Comparison of ENCODE assay signal across 27 mouse cellular contexts in genomic region chr11:28899420-28899819, GRCm38 (mm10). TPM values are rescaled to one million over a fixed set of nuclear protein-coding genes. Genes with fewer than 3 reads are reported as not detected.
DNase-seq lines count a peak whose midpoint lies in the region; ATAC-seq and TF ChIP-seq lines count a peak whose summit lies in the region.
"Had no signal": no experiment of that assay in that cellular context is flagged by ENCODE, and none has a peak within 500 bp of the region (broad histone marks: within the 10 kb centered on the region; RNA-seq: fewer than 3 reads in every experiment).

No protein-coding gene starts in this region.

- 50% methylated on average over 1 of the region's 1 CpGs for WGBS in forebrain, embryonic 13.5 days
- 79% methylated on average over 1 of the region's 1 CpGs for WGBS in forebrain, embryonic 11.5 days
- 27% methylated on average over 1 of the region's 1 CpGs for WGBS in forebrain, postnatal 0 days

- H3K4me3 ChIP-seq in forebrain, embryonic 13.5 days = no peak overlapping the region
- no peak overlapping the region for H3K4me3 ChIP-seq in forebrain, embryonic 11.5 days (ENCODE audit: low read depth, low read length)
- H3K4me3 ChIP-seq in forebrain, postnatal 0 days (ENCODE audit: low read depth, low read length) = no peak overlapping the region
- H3K4me3 ChIP-seq: heart, embryonic 13.5 days; neural tube, embryonic 13.5 days had no signal

- TF ChIP-seq CTCF in forebrain, postnatal 0 days (IDR thresholded peaks at IDR 0.05; ENCODE audit: low read depth) = no peak

- no peak overlapping the region for H3K27ac ChIP-seq in forebrain, embryonic 13.5 days
- H3K27ac ChIP-seq in forebrain, embryonic 11.5 days (ENCODE audit: low read depth, low read length) = no peak overlapping the region
- no peak overlapping the region for H3K27ac ChIP-seq in forebrain, postnatal 0 days (ENCODE audit: low read depth, low read length)
- H3K27ac ChIP-seq: heart, embryonic 13.5 days; hindbrain, embryonic 14.5 days; liver, embryonic 14.5 days; neural tube, embryonic 13.5 days had no signal

- no peaks in the 10 kb centered on the region for H3K4me1 ChIP-seq in forebrain, embryonic 13.5 days
- H3K4me1 ChIP-seq in forebrain, embryonic 11.5 days (replicated peaks; ENCODE audit: control insufficient read depth, insufficient read depth, low read length) = no peaks in the 10 kb centered on the region
- H3K4me1 ChIP-seq in forebrain, postnatal 0 days (ENCODE audit: insufficient read depth) = no peaks in the 10 kb centered on the region
- H3K4me1 ChIP-seq: heart, embryonic 13.5 days; neural tube, embryonic 13.5 days had no signal

- no peaks in the 10 kb centered on the region for H3K36me3 ChIP-seq in forebrain, embryonic 13.5 days (ENCODE audit: poor library complexity, severe bottlenecking)
- no peaks in the 10 kb centered on the region for H3K36me3 ChIP-seq in forebrain, embryonic 11.5 days (ENCODE audit: control insufficient read depth, insufficient read depth, low read length)
- no peaks in the 10 kb centered on the region for H3K36me3 ChIP-seq in forebrain, postnatal 0 days (ENCODE audit: insufficient read depth)
- H3K36me3 ChIP-seq: heart, embryonic 13.5 days; neural tube, embryonic 13.5 days had no signal

- peak; percentile 19; the same call in 1 of the 2 replicates for ATAC-seq in forebrain, embryonic 13.5 days
- ATAC-seq in forebrain, embryonic 11.5 days (replicated peaks; ENCODE audit: low FRiP score) = no peak
- peak; percentile 55 for ATAC-seq in forebrain, postnatal 0 days
- ATAC-seq: CD4-positive, CD25-positive, alpha-beta regulatory T cell, adult 4 months; inflammation-experienced regulatory T-cells, adult 6 months had no signal

- DNase-seq in forebrain, embryonic 11.5 days (ENCODE audit: low spot score) = no peak
- peak; percentile 6 to 16 for DNase-seq in left cerebral cortex, postnatal 10 days (ENCODE audit: extremely low spot score in 1 of 2, low spot score in 2 of 2)
- DNase-seq in left cerebral cortex, adult 11 months (ENCODE audit: low spot score) = no peak
- DNase-seq in right cerebral cortex, postnatal 10 days (ENCODE audit: low spot score in 2 of 2) = peak; percentile 22 to 37
- DNase-seq in right cerebral cortex, postnatal 25 days = no peak
- peak; percentile 73 for DNase-seq in forebrain, postnatal 0 days
- no peak for DNase-seq in gastrocnemius, postnatal 36 days
- DNase-seq: adrenal gland, postnatal 25 days; cerebellum, adult 8-10 months; cerebellum, postnatal 25 days; kidney, adult 11 months; left cerebral cortex, postnatal 4 days; liver; lung, adult 2 months; lung, postnatal 14 days; spleen, adult 18-20 months; thymus, postnatal 14 days had no signal

- H3K4me2 ChIP-seq in forebrain, embryonic 13.5 days = no peak overlapping the region
- H3K4me2 ChIP-seq in forebrain, embryonic 11.5 days (ENCODE audit: low read depth, low read length, severe bottlenecking) = no peak overlapping the region
- no peak overlapping the region for H3K4me2 ChIP-seq in forebrain, postnatal 0 days (ENCODE audit: low read depth)
- H3K4me2 ChIP-seq: heart, embryonic 13.5 days; hindbrain, embryonic 14.5 days; midbrain, embryonic 11.5 days; neural tube, embryonic 13.5 days had no signal

- no peaks in the 10 kb centered on the region for H3K27me3 ChIP-seq in forebrain, embryonic 13.5 days
- H3K27me3 ChIP-seq in forebrain, embryonic 11.5 days (ENCODE audit: control insufficient read depth, insufficient read depth, low read length) = no peaks in the 10 kb centered on the region
- no peaks in the 10 kb centered on the region for H3K27me3 ChIP-seq in forebrain, postnatal 0 days (ENCODE audit: insufficient read depth, low read length)
- H3K27me3 ChIP-seq: heart, embryonic 13.5 days; neural tube, embryonic 13.5 days had no signal

- no peak overlapping the region for H3K9ac ChIP-seq in forebrain, embryonic 13.5 days
- H3K9ac ChIP-seq in forebrain, embryonic 11.5 days (ENCODE audit: low read length) = no peak overlapping the region
- H3K9ac ChIP-seq in forebrain, postnatal 0 days = no peak overlapping the region
- H3K9ac ChIP-seq: heart, embryonic 13.5 days; hindbrain, embryonic 14.5 days; liver, embryonic 14.5 days; neural tube, embryonic 13.5 days had no signal

- H3K9me3 ChIP-seq in forebrain, embryonic 13.5 days (replicated peaks) = no peaks in the 10 kb centered on the region
- no peaks in the 10 kb centered on the region for H3K9me3 ChIP-seq in forebrain, embryonic 11.5 days (ENCODE audit: control insufficient read depth, low read length)
- H3K9me3 ChIP-seq in forebrain, postnatal 0 days (ENCODE audit: low read length) = no peaks in the 10 kb centered on the region
- H3K9me3 ChIP-seq: heart, embryonic 13.5 days; neural tube, embryonic 13.5 days had no signal

- intact Hi-C loops in left cerebral cortex, postnatal 10 days (cut with DNase I) = no loop called here
- intact Hi-C loops in gastrocnemius, postnatal 36 days (cut with DNase I) = no loop called here

RNA-seq across cellular contexts. Expression of gene Efemp1, which starts 46.4 kb away (rescaled TPM):
- polyA plus RNA-seq in forebrain, embryonic 13.5 days (2015; fragmentation: Nextera tagmentation; extraction: Ambion mirVana) = 1.9 and 2.9 TPM in 2 replicates
- 9.5 and 10.1 TPM in 2 replicates for polyA plus RNA-seq in forebrain, embryonic 11.5 days (2014; fragmentation: Nextera tagmentation; extraction: Ambion mirVana)
- total RNA-seq in left cerebral cortex, postnatal 10 days (2021) = 1 to 10 TPM; 3.9 to 4.4 TPM
- 4.3 and 7.9 TPM in 2 replicates for total RNA-seq in forebrain, postnatal 0 days (2014; rRNA removed)
- polyA plus RNA-seq in forebrain, postnatal 0 days (2015; fragmentation: Nextera tagmentation; extraction: Ambion mirVana) = 5.9 and 6.6 TPM in 2 replicates
- total RNA-seq in gastrocnemius, postnatal 36 days (2021) = 1 to 10 TPM; 5.5 to 8.4 TPM
- total RNA-seq: hematopoietic stem cell, adult 5-6 weeks; megakaryocyte progenitor cell, adult 5-6 weeks had no signal
- polyA plus RNA-seq: CD4-positive, CD25-positive, alpha-beta regulatory T cell, adult 4 months; inflammation-experienced regulatory T-cells, adult 6 months had no signal

Comparison
In these comparisons a context has a peak if more than half of its experiments do, and no peak if none do; other contexts are left out.
1. DNase-seq: peak in left cerebral cortex, postnatal 10 days (2 of 2), right cerebral cortex, postnatal 10 days (2 of 2) and forebrain, postnatal 0 days (single experiment); none in forebrain, embryonic 11.5 days (single experiment), left cerebral cortex, adult 11 months (single experiment), right cerebral cortex, postnatal 25 days (single experiment) and gastrocnemius, postnatal 36 days (0 of 2).